Mouse (Mus musculus) ES-Bruce4 (cell line): ENCODE measurements around the gene Palm3. TPM values are rescaled to one million over a fixed set of nuclear protein-coding genes. Genes with fewer than 3 reads are reported as not detected.
A peak's percentile ranks its signal among the peaks of the same experiment; 100 is the strongest.
"Not testable (repeated sequence)": the region's sequence is repeated elsewhere in the genome, so short reads cannot be mapped to it uniquely, and the experiment has no call there.

Source experiments
- H3K27ac ChIP-seq: 2 replicates; pipeline ENCODE4 v1.5.1; 2012; ENCODE audit warnings: low read length, inconsistent platforms; ENCODE audit not compliant: insufficient read depth
- H3K27me3 ChIP-seq: 2 replicates; pipeline ENCODE4 v1.6.1; 2012; ENCODE audit warnings: mild to moderate bottlenecking, low read length, inconsistent platforms; ENCODE audit not compliant: control insufficient read depth, poor library complexity, insufficient read depth, severe bottlenecking
- H3K36me3 ChIP-seq: 2 replicates; pipeline ENCODE4 v1.6.1; 2012; ENCODE audit warnings: inconsistent platforms, mild to moderate bottlenecking, low read length, moderate library complexity; ENCODE audit not compliant: control insufficient read depth, poor library complexity, insufficient read depth, severe bottlenecking
- H3K4me1 ChIP-seq: one replicate; pipeline ENCODE4 v1.8.1; 2011; ENCODE audit warnings: low read length; ENCODE audit not compliant: control insufficient read depth, insufficient read depth
- H3K4me3 ChIP-seq: 2 replicates; pipeline ENCODE4 v1.5.1; 2011; ENCODE audit warnings: low read depth, mild to moderate bottlenecking, low read length
- H3K9ac ChIP-seq: 2 replicates; pipeline ENCODE4 v1.6.1; 2012; ENCODE audit warnings: low read depth, mild to moderate bottlenecking, inconsistent platforms; ENCODE audit not compliant: poor library complexity, severe bottlenecking
- H3K9me3 ChIP-seq: replicated peaks from 2 replicates; pipeline ENCODE4 v1.6.1; 2012; ENCODE audit warnings: mild to moderate bottlenecking, low read length, inconsistent platforms; ENCODE audit not compliant: control insufficient read depth, poor library complexity, insufficient read depth, severe bottlenecking
- CTCF ChIP-seq: IDR thresholded peaks from one replicate; pipeline ENCODE4 v1.8.1; 2011; ENCODE audit warnings: low read depth, low read length
- EP300 ChIP-seq: IDR thresholded peaks from 2 replicates; pipeline ENCODE4 v1.6.1; 2011; ENCODE audit warnings: low read depth, low read length; ENCODE audit not compliant: insufficient read depth
- POLR2A ChIP-seq: IDR thresholded peaks from one replicate; pipeline ENCODE4 v1.8.1; 2011; ENCODE audit warnings: low read length; ENCODE audit not compliant: insufficient read depth
- polyA plus RNA-seq: library from polyadenylated mRNA; stranded (reverse); fragments of >200 nt; gene quantifications from 2 replicates; pipeline ENCODE4 v1.2.4, GENCODE M21; 2011; ENCODE audit warnings: low read depth; ENCODE audit not compliant: missing spikeins, insufficient read depth, insufficient read length

Palm3 gene
- polyA plus RNA-seq, 1 experiment, result 62.8 TPM

DNA sequence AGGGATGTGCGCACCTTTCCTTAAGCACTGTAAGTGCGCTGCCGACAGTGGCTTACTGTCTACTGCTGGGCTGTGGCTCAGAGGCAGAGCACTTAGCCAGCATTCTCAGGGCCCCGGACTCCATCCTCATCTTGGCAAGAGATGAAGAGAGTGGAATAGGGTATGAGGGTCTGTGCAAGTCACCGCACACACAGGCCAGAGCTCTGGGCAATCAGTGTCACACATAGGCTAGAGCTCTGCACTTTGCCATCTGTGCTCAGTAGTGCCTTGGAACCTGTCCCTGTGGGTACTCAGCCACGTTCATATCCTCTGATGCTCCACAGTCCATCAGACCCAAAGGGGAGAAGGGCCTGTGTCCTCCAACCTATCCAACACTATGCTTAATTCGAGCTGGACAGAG lies 39.7 kb upstream of the Palm3 start:
- Histone ChIP-seq H3K4me3 (no peak overlapping the region), H3K36me3 (peaks cover 5% of the 10 kb centered on the region; the same call in 1 of the 2 replicates), H3K4me1 (no peaks in the 10 kb centered on the region), H3K9ac (no peak overlapping the region), H3K27ac (no peak overlapping the region), H3K9me3 (no peaks in the 10 kb centered on the region), H3K27me3 (no peaks in the 10 kb centered on the region)
- TF ChIP-seq EP300, result no peak
- no peak for TF ChIP-seq POLR2A
- no peak for TF ChIP-seq CTCF

DNA sequence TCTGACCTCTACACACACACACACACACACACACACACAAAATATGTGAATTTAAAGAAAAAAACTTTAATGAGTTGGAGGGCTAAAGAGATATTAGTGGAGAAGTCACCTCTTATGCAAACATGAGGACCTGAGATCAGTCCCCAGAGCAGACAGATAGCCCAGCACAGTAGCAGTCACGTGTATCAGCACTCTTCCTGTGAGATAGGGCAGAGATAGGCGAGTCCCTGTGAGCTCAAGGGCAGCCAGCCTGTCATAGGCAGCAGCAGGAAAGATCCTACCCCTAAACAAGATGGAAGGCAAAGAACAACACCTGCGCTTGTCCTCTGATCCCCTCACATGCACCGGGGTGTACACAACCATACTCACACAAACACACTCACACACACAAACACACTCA lies 38.8 kb upstream of the Palm3 start:
- H3K4me1 ChIP-seq, result no peaks in the 10 kb centered on the region
- no peak for TF ChIP-seq CTCF
- TF ChIP-seq POLR2A, result no peak
- TF ChIP-seq EP300, result no peak
- no peaks in the 10 kb centered on the region for H3K9me3 ChIP-seq
- peaks cover 5% of the 10 kb centered on the region; the same call in 1 of the 2 replicates for H3K36me3 ChIP-seq
- no peak overlapping the region for H3K27ac ChIP-seq
- H3K9ac ChIP-seq, result no peak overlapping the region
- no peaks in the 10 kb centered on the region for H3K27me3 ChIP-seq
- H3K4me3 ChIP-seq, result no peak overlapping the region

DNA sequence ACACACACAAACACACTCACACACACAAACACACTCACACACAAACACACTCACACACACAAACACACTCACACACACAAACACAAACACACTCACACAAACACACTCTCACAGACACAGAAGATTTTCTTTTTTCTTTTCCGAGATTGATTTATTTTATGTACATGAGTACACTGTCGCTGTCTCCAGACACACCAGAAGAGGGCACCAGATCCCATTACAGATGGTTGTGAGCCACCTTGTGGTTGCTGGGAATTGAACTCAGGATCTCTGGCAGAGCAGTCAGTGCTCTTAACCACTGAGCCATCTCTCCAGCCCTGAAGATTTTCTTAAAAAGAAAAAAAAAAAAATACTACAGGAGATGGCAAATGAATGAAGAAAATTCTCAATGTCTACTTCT lies 38.0 kb upstream of the Palm3 start:
- TF ChIP-seq CTCF, result peak; percentile 26
- not testable (repeated sequence) for H3K27me3 ChIP-seq, H3K9me3 ChIP-seq, H3K4me1 ChIP-seq, H3K9ac ChIP-seq, H3K27ac ChIP-seq, H3K4me3 ChIP-seq, H3K36me3 ChIP-seq

DNA sequence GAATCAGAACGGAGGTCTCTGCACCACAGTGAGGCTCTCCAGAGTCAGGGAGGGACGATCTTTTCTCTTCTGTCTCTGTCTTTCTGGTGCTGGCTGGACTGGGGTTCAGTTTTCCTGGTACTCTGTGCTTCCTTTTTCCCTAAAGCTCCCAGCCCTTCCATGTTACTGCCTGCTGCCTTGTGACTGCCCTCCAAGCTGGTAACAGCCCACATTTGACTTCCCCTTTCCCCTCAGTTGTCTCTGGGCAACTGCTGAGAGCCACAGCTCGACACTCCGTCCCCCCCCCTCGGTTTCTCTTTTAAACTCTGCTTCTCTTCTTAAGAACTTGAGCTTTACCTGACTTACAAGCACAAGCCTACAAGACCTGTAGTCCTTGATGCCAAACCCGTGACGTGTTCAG lies 32.0 kb upstream of the Palm3 start:
- no peak overlapping the region for H3K27ac ChIP-seq
- no peaks in the 10 kb centered on the region for H3K4me1 ChIP-seq
- no peaks in the 10 kb centered on the region for H3K27me3 ChIP-seq
- no peak overlapping the region for H3K9ac ChIP-seq
- no peaks in the 10 kb centered on the region for H3K9me3 ChIP-seq
- no peak overlapping the region for H3K4me3 ChIP-seq
- TF ChIP-seq CTCF (no peak), POLR2A (no peak), EP300 (no peak)
- H3K36me3 ChIP-seq, result peaks cover 9% of the 10 kb centered on the region

DNA sequence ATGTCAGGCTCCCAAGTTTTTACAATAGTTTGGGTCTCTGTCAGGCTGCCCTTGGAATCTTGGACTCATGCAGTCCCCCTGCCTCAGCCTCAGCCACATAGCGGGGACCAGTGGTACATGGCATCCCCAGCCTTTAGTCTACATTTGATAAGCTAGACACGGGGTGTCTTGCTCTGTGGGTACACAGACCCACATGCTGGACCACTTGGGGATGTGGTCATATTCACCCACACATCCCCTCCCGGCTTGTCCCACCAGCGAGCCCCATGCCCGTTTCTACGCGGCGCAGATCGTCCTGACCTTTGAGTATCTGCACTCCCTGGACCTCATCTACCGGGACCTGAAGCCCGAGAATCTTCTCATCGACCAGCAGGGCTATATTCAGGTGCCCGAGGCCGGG lies 31.1 kb upstream of the Palm3 start:
- Histone ChIP-seq H3K4me3 (no peak overlapping the region), H3K9ac (no peak overlapping the region), H3K4me1 (no peaks in the 10 kb centered on the region), H3K27ac (no peak overlapping the region), H3K9me3 (no peaks in the 10 kb centered on the region), H3K27me3 (no peaks in the 10 kb centered on the region), H3K36me3 (peaks cover 9% of the 10 kb centered on the region)
- TF ChIP-seq POLR2A (no peak), EP300 (no peak), CTCF (no peak)

DNA sequence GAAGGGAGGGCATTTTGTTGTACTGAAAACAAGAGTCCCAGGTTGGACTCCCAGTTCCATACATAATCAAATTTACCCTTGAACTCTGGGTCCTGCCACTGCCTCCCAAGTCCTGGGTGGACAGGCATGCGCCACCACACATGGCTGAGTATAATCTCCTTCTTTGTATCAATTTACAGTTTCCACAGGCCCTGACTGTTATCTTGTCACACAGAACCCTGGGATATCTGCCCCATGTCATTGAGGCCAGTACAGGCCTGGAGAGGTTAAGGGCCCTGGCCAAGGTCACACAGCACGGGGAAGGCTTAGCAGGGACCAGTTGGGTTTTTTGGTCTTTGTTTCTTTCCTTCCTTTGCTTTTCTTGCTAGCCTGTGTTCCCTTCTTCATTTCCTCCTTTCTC lies 28.8 kb upstream of the Palm3 start:
- Histone ChIP-seq H3K9ac (no peak overlapping the region), H3K27me3 (no peaks in the 10 kb centered on the region), H3K27ac (no peak overlapping the region), H3K4me1 (no peaks in the 10 kb centered on the region), H3K9me3 (no peaks in the 10 kb centered on the region), H3K36me3 (peaks cover 9% of the 10 kb centered on the region), H3K4me3 (no peak overlapping the region)
- no peak for TF ChIP-seq EP300
